Mouse (Mus musculus): ENCODE measurements around the gene Rhbdl1.

DNA sequence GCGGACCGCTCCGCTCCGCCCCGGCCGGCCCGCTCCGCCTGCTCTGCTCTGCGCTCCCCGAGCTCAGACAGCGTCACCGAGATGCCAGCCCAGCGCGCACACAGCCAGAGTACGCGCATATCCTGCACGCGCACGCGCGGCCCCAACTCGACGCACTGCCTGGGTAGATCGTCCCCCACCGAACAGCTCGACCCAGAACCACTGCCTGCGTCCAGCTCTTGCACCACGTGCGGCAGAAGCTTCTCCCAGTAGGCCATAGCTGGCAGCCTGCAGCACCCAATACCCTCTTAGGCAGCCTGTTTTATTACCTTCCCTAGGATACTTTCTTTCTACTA, at the start of gene Rhbdl1:
- TF ChIP-seq CTCF (IDR thresholded peaks at IDR 0.05; ENCODE audit: low read depth) (no peak), EP300 (IDR thresholded peaks at IDR 0.05; ENCODE audit: low read depth) (no peak)
